Mouse (Mus musculus) thymus, adult 2 months (tissue): ENCODE data around the gene Trim37. TPM values are rescaled to one million over a fixed set of nuclear protein-coding genes. Genes with fewer than 3 reads are reported as not detected.

Experiments
- DNase-seq: peaks from one replicate; pipeline ENCODE4 v3.0.0; 2021
- H3K27ac ChIP-seq: fragments of 200-500 bp; 2 replicates; pipeline ENCODE4 v1.5.1; 2012; ENCODE audit warnings: low read length, control low read depth; ENCODE audit not compliant: control insufficient read depth, insufficient read depth
- H3K27me3 ChIP-seq: fragments of 200-500 bp; 2 replicates; pipeline ENCODE4 v1.6.1; 2012; ENCODE audit warnings: mild to moderate bottlenecking, low read length, moderate library complexity, mixed read lengths; ENCODE audit not compliant: control insufficient read depth, insufficient read depth
- H3K36me3 ChIP-seq: fragments of 200-500 bp; 2 replicates; pipeline ENCODE4 v1.6.1; 2012; ENCODE audit warnings: mild to moderate bottlenecking, low read length, moderate library complexity; ENCODE audit not compliant: control insufficient read depth, insufficient read depth
- H3K4me1 ChIP-seq: fragments of 200-500 bp; replicated peaks from 2 replicates; pipeline ENCODE4 v1.6.1; 2012; ENCODE audit warnings: low read length; ENCODE audit not compliant: control insufficient read depth, insufficient read depth
- H3K4me3 ChIP-seq: fragments of 200-500 bp; 2 replicates; pipeline ENCODE4 v1.5.1; 2012; ENCODE audit warnings: mild to moderate bottlenecking, low read length, control low read depth, moderate library complexity; ENCODE audit not compliant: control insufficient read depth, insufficient read depth
- CTCF ChIP-seq: fragments of 200-500 bp; IDR thresholded peaks from 2 replicates; pipeline ENCODE4 v1.5.1; 2012; ENCODE audit warnings: mild to moderate bottlenecking, control low read depth, low read length, moderate library complexity, borderline replicate concordance; ENCODE audit not compliant: control insufficient read depth, poor library complexity, insufficient read depth; ENCODE audit errors: extremely low read depth
- POLR2A ChIP-seq: fragments of 200-500 bp; IDR thresholded peaks from 2 replicates; pipeline ENCODE4 v1.6.1; 2012; ENCODE audit warnings: mild to moderate bottlenecking, low read length, control low read depth, moderate library complexity; ENCODE audit not compliant: control insufficient read depth, poor library complexity, insufficient read depth; ENCODE audit errors: extremely low read depth
- WGBS: fragments of 180-500 bp; shearing (Covaris S2); methylation state at CpG from one replicate; pipeline ENCODE4 v1.1.7; 2018; 5-methylcytosine and 5-hydroxymethylcytosine counted together
- polyA plus RNA-seq: library from polyadenylated mRNA; depleted of rRNA; stranded (reverse); fragments of >200 nt; gene quantifications from 2 replicates; pipeline ENCODE4 v1.2.3, GENCODE M21; 2012; rRNA removed

The Trim37 gene
- polyA plus RNA-seq, 1 experiment = 5.2 TPM

DNA sequence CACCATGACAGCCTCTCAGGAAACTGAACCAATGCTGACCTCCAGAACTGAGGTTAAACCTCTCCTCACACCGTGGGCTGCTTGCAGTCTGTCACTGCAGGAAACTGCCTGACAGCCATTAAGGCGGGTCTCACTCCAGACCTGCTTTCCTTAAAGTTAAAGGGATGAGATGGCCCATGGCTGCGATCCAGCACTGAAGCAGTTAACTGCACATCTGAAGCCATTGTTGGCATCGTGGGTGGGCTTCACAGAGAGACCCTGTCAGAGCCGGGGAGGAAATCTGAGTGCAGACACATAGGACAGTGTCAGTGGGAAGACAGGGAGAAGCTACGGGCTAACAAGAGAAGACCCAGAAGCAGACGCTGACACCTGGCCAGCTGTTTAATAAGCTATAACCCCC, 137.1 kb downstream of the Trim37 start:
- Histone ChIP-seq H3K27me3 (no peaks in the 10 kb centered on the region), H3K4me3 (no peak overlapping the region), H3K36me3 (no peaks in the 10 kb centered on the region), H3K4me1 (peaks cover 24% of the 10 kb centered on the region), H3K27ac (no peak overlapping the region)
- TF ChIP-seq POLR2A (no peak), CTCF (no peak)
- 61% methylated on average over 7 of the region's 7 CpGs for WGBS
- no peak for DNase-seq

DNA sequence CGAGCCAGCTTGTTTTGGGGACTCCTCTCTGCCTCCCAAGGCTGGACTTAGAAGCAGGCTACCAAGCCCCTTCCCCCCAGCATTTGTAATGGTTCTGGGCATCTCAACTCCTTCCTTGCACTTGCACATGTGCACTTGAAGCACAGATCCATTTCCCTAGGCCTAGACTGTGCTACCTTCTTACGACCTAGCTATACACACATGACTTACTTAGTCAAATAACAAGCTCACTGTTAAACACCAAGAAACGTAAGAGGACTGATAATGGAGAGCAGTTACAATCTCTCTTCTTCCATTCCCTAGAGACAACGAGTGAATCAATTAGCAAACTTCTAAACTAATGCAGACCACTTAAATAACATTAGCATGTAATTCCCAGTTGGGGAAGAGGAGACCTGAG, 139.4 kb downstream of the Trim37 start:
- Histone ChIP-seq H3K4me1 (peaks cover 9% of the 10 kb centered on the region), H3K27ac (no peak overlapping the region), H3K27me3 (no peaks in the 10 kb centered on the region), H3K36me3 (no peaks in the 10 kb centered on the region), H3K4me3 (no peak overlapping the region)
- 97% methylated on average over 4 of the region's 4 CpGs for WGBS
- DNase-seq = no peak
- no peak for TF ChIP-seq CTCF
- TF ChIP-seq POLR2A = no peak

DNA sequence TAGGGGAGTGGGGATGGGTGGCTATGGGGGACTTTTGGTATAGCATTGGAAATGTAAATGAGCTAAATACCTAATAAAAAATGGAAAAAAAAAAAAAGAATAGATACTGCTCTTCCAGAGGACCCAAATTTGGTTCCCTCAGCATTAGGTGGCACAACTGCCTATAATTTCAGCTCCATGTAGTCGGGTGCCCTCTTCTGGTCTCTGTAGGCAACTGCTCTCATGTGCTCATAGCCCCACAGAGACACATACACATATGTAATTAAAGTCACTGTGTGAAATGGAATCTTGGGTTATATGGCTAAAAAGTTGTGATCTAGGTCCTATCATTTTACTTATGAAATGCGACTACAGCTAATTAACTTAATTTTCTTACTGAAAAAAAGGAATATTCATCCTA, 141.9 kb downstream of the Trim37 start:
- WGBS = 79% methylated on average over 2 of the region's 2 CpGs
- H3K4me3 ChIP-seq = no peak overlapping the region
- H3K36me3 ChIP-seq = no peaks in the 10 kb centered on the region
- no peak for DNase-seq
- H3K27ac ChIP-seq = no peak overlapping the region
- H3K27me3 ChIP-seq = no peaks in the 10 kb centered on the region
- H3K4me1 ChIP-seq = peaks cover 4% of the 10 kb centered on the region
- no peak for TF ChIP-seq POLR2A
- TF ChIP-seq CTCF = no peak

Other genes starting within 250 kb of the Trim37 start
- gene Ypel2, start 133.4 kb upstream of the Trim37 start, polyA plus RNA-seq = 16.0 and 16.2 TPM in 2 replicates
- 4.6 and 6.6 TPM in 2 replicates for gene Gdpd1, start 53.0 kb upstream of the Trim37 start, polyA plus RNA-seq
- 13.8 and 14.1 TPM in 2 replicates for gene Smg8, start 40.3 kb upstream of the Trim37 start, polyA plus RNA-seq
- 5.9 and 6.9 TPM in 2 replicates for gene Prr11, start 18.4 kb upstream of the Trim37 start, polyA plus RNA-seq
- gene Ska2, start 17.8 kb upstream of the Trim37 start, polyA plus RNA-seq = 18.9 and 21.0 TPM in 2 replicates
- 3.6 and 4.2 TPM in 2 replicates for gene Ppm1e, start 231.9 kb downstream of the Trim37 start, polyA plus RNA-seq